Mouse (Mus musculus): ENCODE measurements at regions not wholly inside any gene's neighbourhood (a gene's known extent, or its start where the extent isn't known, plus 50 kb on each side); places are given as distances from the start of the nearest gene placed in this dataset.

- Histone ChIP-seq H3K9ac (no peak overlapping the region), H3K9me3 (replicated peaks) (no peaks in the 10 kb centered on the region), H3K4me1 (replicated peaks) (no peaks in the 10 kb centered on the region), H3K4me2 (peak overlapping the region; percentile 33), H3K27ac (replicated peaks) (no peak overlapping the region), H3K36me3 (replicated peaks) (no peaks in the 10 kb centered on the region), H3K4me3 (replicated peaks) (no peak overlapping the region), H3K27me3 (no peaks in the 10 kb centered on the region)
- WGBS (ENCODE audit: insufficient replicate concordance): 9% methylated on average over 15 of the region's 15 CpGs
- no peak for ATAC-seq (ENCODE audit: insufficient read depth)
These were observed 203.5 kb downstream of the Icos start for GRCm38 (mm10) chr1:61181099-61181821.

- Histone ChIP-seq H3K27me3 (no peaks in the 10 kb centered on the region), H3K9me3 (replicated peaks) (no peaks in the 10 kb centered on the region), H3K4me1 (replicated peaks) (no peaks in the 10 kb centered on the region), H3K9ac (no peak overlapping the region), H3K27ac (replicated peaks) (no peak overlapping the region), H3K36me3 (replicated peaks) (no peaks in the 10 kb centered on the region), H3K4me2 (no peak overlapping the region), H3K4me3 (replicated peaks) (no peak overlapping the region)
- no peak for ATAC-seq (ENCODE audit: insufficient read depth)
- 54% methylated on average over 6 of the region's 6 CpGs for WGBS (ENCODE audit: insufficient replicate concordance)
These were observed 209.8 kb downstream of the Icos start for GRCm38 (mm10) chr1:61187381-61188100.

- ATAC-seq (ENCODE audit: insufficient read depth): no peak
- no peaks in the 10 kb centered on the region for H3K36me3 ChIP-seq (replicated peaks)
- no peaks in the 10 kb centered on the region for H3K27me3 ChIP-seq
- H3K9me3 ChIP-seq (replicated peaks): no peaks in the 10 kb centered on the region
- H3K9ac ChIP-seq: no peak overlapping the region
- H3K4me2 ChIP-seq: no peak overlapping the region
- no peak overlapping the region for H3K27ac ChIP-seq (replicated peaks)
- H3K4me1 ChIP-seq (replicated peaks): no peaks in the 10 kb centered on the region
- WGBS (ENCODE audit: insufficient replicate concordance): 54% methylated on average over 3 of the region's 3 CpGs
- no peak overlapping the region for H3K4me3 ChIP-seq (replicated peaks)
These were observed 213.2 kb downstream of the Icos start for GRCm38 (mm10) chr1:61190921-61191320.

GRCm38 (mm10) chr1:61198549-61199062, 220.9 kb downstream of the Icos start:
- WGBS (ENCODE audit: insufficient replicate concordance): 68% methylated on average over 3 of the region's 3 CpGs
- no peak for ATAC-seq (ENCODE audit: insufficient read depth)
- H3K4me2 ChIP-seq: no peak overlapping the region

GRCm38 (mm10) chr1:61201006-61201405, 223.3 kb downstream of the Icos start:
- ATAC-seq (ENCODE audit: insufficient read depth): no peak
- no peak overlapping the region for H3K4me2 ChIP-seq
- H3K4me3 ChIP-seq (replicated peaks): no peak overlapping the region
- H3K36me3 ChIP-seq (replicated peaks): no peaks in the 10 kb centered on the region
- 29% methylated on average over 2 of the region's 2 CpGs for WGBS (ENCODE audit: insufficient replicate concordance)
- no peaks in the 10 kb centered on the region for H3K27me3 ChIP-seq
- no peak overlapping the region for H3K9ac ChIP-seq
- no peak overlapping the region for H3K27ac ChIP-seq (replicated peaks)
- no peaks in the 10 kb centered on the region for H3K9me3 ChIP-seq (replicated peaks)
- no peaks in the 10 kb centered on the region for H3K4me1 ChIP-seq (replicated peaks)

More at GRCm38 (mm10) chr1:61198549-61199062, 220.9 kb downstream of the Icos start:
- Histone ChIP-seq H3K9me3 (replicated peaks) (no peaks in the 10 kb centered on the region), H3K4me3 (replicated peaks) (no peak overlapping the region), H3K27me3 (no peaks in the 10 kb centered on the region), H3K36me3 (replicated peaks) (no peaks in the 10 kb centered on the region), H3K4me1 (replicated peaks) (no peaks in the 10 kb centered on the region), H3K9ac (no peak overlapping the region), H3K27ac (replicated peaks) (no peak overlapping the region)

GRCm38 (mm10) chr1:61202079-61202478, 224.4 kb downstream of the Icos start:
- H3K27me3 ChIP-seq: no peaks in the 10 kb centered on the region
- no peak overlapping the region for H3K4me3 ChIP-seq (replicated peaks)
- H3K9ac ChIP-seq: no peak overlapping the region
- H3K36me3 ChIP-seq (replicated peaks): no peaks in the 10 kb centered on the region
- ATAC-seq (ENCODE audit: insufficient read depth): no peak
- no peaks in the 10 kb centered on the region for H3K9me3 ChIP-seq (replicated peaks)
- H3K4me2 ChIP-seq: no peak overlapping the region
- no peak overlapping the region for H3K27ac ChIP-seq (replicated peaks)
- WGBS (ENCODE audit: insufficient replicate concordance): 56% methylated on average over 3 of the region's 3 CpGs
- no peaks in the 10 kb centered on the region for H3K4me1 ChIP-seq (replicated peaks)

GRCm38 (mm10) chr1:61203170-61203569, 225.4 kb downstream of the Icos start:
- ATAC-seq (ENCODE audit: insufficient read depth): no peak
- 13% methylated on average over 15 of the region's 15 CpGs for WGBS (ENCODE audit: insufficient replicate concordance)
- H3K4me2 ChIP-seq: no peak overlapping the region

GRCm38 (mm10) chr1:61203612-61204011, 225.9 kb downstream of the Icos start:
- no peaks in the 10 kb centered on the region for H3K4me1 ChIP-seq (replicated peaks)
- H3K4me2 ChIP-seq: no peak overlapping the region
- 24% methylated on average over 6 of the region's 6 CpGs for WGBS (ENCODE audit: insufficient replicate concordance)
- H3K4me3 ChIP-seq (replicated peaks): no peak overlapping the region
- H3K9ac ChIP-seq: no peak overlapping the region
- no peaks in the 10 kb centered on the region for H3K36me3 ChIP-seq (replicated peaks)
- H3K27ac ChIP-seq (replicated peaks): no peak overlapping the region
- no peaks in the 10 kb centered on the region for H3K9me3 ChIP-seq (replicated peaks)
- H3K27me3 ChIP-seq: no peaks in the 10 kb centered on the region
- ATAC-seq (ENCODE audit: insufficient read depth): no peak

More at GRCm38 (mm10) chr1:61203170-61203569, 225.4 kb downstream of the Icos start:
- H3K36me3 ChIP-seq (replicated peaks): no peaks in the 10 kb centered on the region
- H3K4me1 ChIP-seq (replicated peaks): no peaks in the 10 kb centered on the region
- no peaks in the 10 kb centered on the region for H3K9me3 ChIP-seq (replicated peaks)
- H3K27ac ChIP-seq (replicated peaks): no peak overlapping the region
- H3K9ac ChIP-seq: no peak overlapping the region
- H3K4me3 ChIP-seq (replicated peaks): no peak overlapping the region
- no peaks in the 10 kb centered on the region for H3K27me3 ChIP-seq

GRCm38 (mm10) chr1:61205137-61205536, 227.4 kb downstream of the Icos start:
- H3K27ac ChIP-seq (replicated peaks): no peak overlapping the region
- H3K4me2 ChIP-seq: no peak overlapping the region
- no peaks in the 10 kb centered on the region for H3K4me1 ChIP-seq (replicated peaks)
- no peaks in the 10 kb centered on the region for H3K36me3 ChIP-seq (replicated peaks)
- no peak overlapping the region for H3K4me3 ChIP-seq (replicated peaks)
- WGBS (ENCODE audit: insufficient replicate concordance): 56% methylated on average over 5 of the region's 5 CpGs
- H3K9ac ChIP-seq: no peak overlapping the region
- no peaks in the 10 kb centered on the region for H3K27me3 ChIP-seq
- ATAC-seq (ENCODE audit: insufficient read depth): no peak
- H3K9me3 ChIP-seq (replicated peaks): no peaks in the 10 kb centered on the region

- Histone ChIP-seq H3K4me2 (no peak overlapping the region), H3K4me1 (replicated peaks) (no peaks in the 10 kb centered on the region), H3K27me3 (no peaks in the 10 kb centered on the region), H3K9me3 (replicated peaks) (no peaks in the 10 kb centered on the region), H3K36me3 (replicated peaks) (no peaks in the 10 kb centered on the region), H3K4me3 (replicated peaks) (no peak overlapping the region), H3K27ac (replicated peaks) (no peak overlapping the region), H3K9ac (no peak overlapping the region)
- ATAC-seq (ENCODE audit: insufficient read depth): no peak
- 64% methylated on average over 6 of the region's 6 CpGs for WGBS (ENCODE audit: insufficient replicate concordance)
These were observed 229.2 kb downstream of the Icos start for GRCm38 (mm10) chr1:61206861-61207380.

GRCm38 (mm10) chr1:61208386-61208785, 230.7 kb downstream of the Icos start:
- no peaks in the 10 kb centered on the region for H3K27me3 ChIP-seq
- no peak overlapping the region for H3K27ac ChIP-seq (replicated peaks)
- ATAC-seq (ENCODE audit: insufficient read depth): no peak
- 49% methylated on average over 1 of the region's 1 CpGs for WGBS (ENCODE audit: insufficient replicate concordance)
- no peak overlapping the region for H3K4me2 ChIP-seq
- H3K9ac ChIP-seq: no peak overlapping the region
- H3K4me3 ChIP-seq (replicated peaks): no peak overlapping the region
- H3K4me1 ChIP-seq (replicated peaks): no peaks in the 10 kb centered on the region
- no peaks in the 10 kb centered on the region for H3K9me3 ChIP-seq (replicated peaks)
- H3K36me3 ChIP-seq (replicated peaks): no peaks in the 10 kb centered on the region

Data from liver, embryonic 15.5 days (tissue).